Mouse (Mus musculus): ENCODE measurements around the gene Mroh3. TPM values are rescaled to one million over a fixed set of nuclear protein-coding genes. Genes with fewer than 3 reads are reported as not detected.

Mroh3 gene
- polyA plus RNA-seq, 1 experiment from 2014 or later = 0.28 TPM

GRCm38 (mm10) chr1:136170109-136170508 lies 42.5 kb downstream of the Mroh3 start:
- no peaks in the 10 kb centered on the region for H3K9me3 ChIP-seq (ENCODE audit: control insufficient read depth, low read length)
- no peaks in the 10 kb centered on the region for H3K27me3 ChIP-seq (replicated peaks; ENCODE audit: control insufficient read depth, insufficient read depth, low read length)
- no peak overlapping the region for H3K4me2 ChIP-seq (ENCODE audit: low read depth, low read length)
- peak; percentile 63 for ATAC-seq
- no peak overlapping the region for H3K4me3 ChIP-seq (ENCODE audit: low read length)
- 5% methylated on average over 5 of the region's 5 CpGs for WGBS
- no peak overlapping the region for H3K27ac ChIP-seq (ENCODE audit: low read length)
- H3K4me1 ChIP-seq (ENCODE audit: control insufficient read depth, insufficient read depth, low read length) = peaks cover 32% of the 10 kb centered on the region
- no peak overlapping the region for H3K9ac ChIP-seq (ENCODE audit: low read depth, low read length)
- 0 out of 2 replicates have a peak, but pooled peaks cover 3% of the 10 kb centered on the region for H3K36me3 ChIP-seq (ENCODE audit: control insufficient read depth, insufficient read depth, low read length)

GRCm38 (mm10) chr1:136167657-136168056 lies 45.0 kb downstream of the Mroh3 start:
- Histone ChIP-seq H3K27ac (ENCODE audit: low read length) (no peak overlapping the region), H3K9ac (ENCODE audit: low read depth, low read length) (no peak overlapping the region), H3K9me3 (ENCODE audit: control insufficient read depth, low read length) (no peaks in the 10 kb centered on the region), H3K27me3 (replicated peaks; ENCODE audit: control insufficient read depth, insufficient read depth, low read length) (no peaks in the 10 kb centered on the region), H3K36me3 (ENCODE audit: control insufficient read depth, insufficient read depth, low read length) (peaks cover 5% of the 10 kb centered on the region; the same call in 1 of the 2 replicates), H3K4me2 (ENCODE audit: low read depth, low read length) (no peak overlapping the region), H3K4me1 (ENCODE audit: control insufficient read depth, insufficient read depth, low read length) (peaks cover 7% of the 10 kb centered on the region), H3K4me3 (ENCODE audit: low read length) (no peak overlapping the region)
- WGBS = 69% methylated on average over 8 of the region's 8 CpGs
- no peak for ATAC-seq

- peaks cover 2% of the 10 kb centered on the region; the same call in 1 of the 2 replicates for H3K36me3 ChIP-seq (ENCODE audit: control insufficient read depth, insufficient read depth, low read length)
These were observed 47.2 kb downstream of the Mroh3 start for GRCm38 (mm10) chr1:136165436-136165835.

GRCm38 (mm10) chr1:136161333-136161921 lies 51.2 kb downstream of the Mroh3 start:
- Histone ChIP-seq H3K9me3 (ENCODE audit: control insufficient read depth, low read length) (no peaks in the 10 kb centered on the region), H3K4me3 (ENCODE audit: low read length) (no peak overlapping the region), H3K4me1 (ENCODE audit: control insufficient read depth, insufficient read depth, low read length) (no peaks in the 10 kb centered on the region), H3K27me3 (replicated peaks; ENCODE audit: control insufficient read depth, insufficient read depth, low read length) (no peaks in the 10 kb centered on the region), H3K27ac (ENCODE audit: low read length) (no peak overlapping the region), H3K9ac (ENCODE audit: low read depth, low read length) (no peak overlapping the region), H3K36me3 (ENCODE audit: control insufficient read depth, insufficient read depth, low read length) (peaks cover 4% of the 10 kb centered on the region; the same call in 1 of the 2 replicates), H3K4me2 (ENCODE audit: low read depth, low read length) (no peak overlapping the region)
- no peak for ATAC-seq
- WGBS = 86% methylated on average over 7 of the region's 7 CpGs

More at GRCm38 (mm10) chr1:136165436-136165835, 47.2 kb downstream of the Mroh3 start:
- Histone ChIP-seq H3K27me3 (replicated peaks; ENCODE audit: control insufficient read depth, insufficient read depth, low read length) (no peaks in the 10 kb centered on the region), H3K4me1 (ENCODE audit: control insufficient read depth, insufficient read depth, low read length) (no peaks in the 10 kb centered on the region), H3K9ac (ENCODE audit: low read depth, low read length) (no peak overlapping the region), H3K4me3 (ENCODE audit: low read length) (no peak overlapping the region), H3K4me2 (ENCODE audit: low read depth, low read length) (no peak overlapping the region), H3K9me3 (ENCODE audit: control insufficient read depth, low read length) (no peaks in the 10 kb centered on the region), H3K27ac (ENCODE audit: low read length) (no peak overlapping the region)
- ATAC-seq = no peak
- WGBS = 70% methylated on average over 2 of the region's 2 CpGs

- no peak overlapping the region for H3K9ac ChIP-seq (ENCODE audit: low read depth, low read length)
- ATAC-seq = no peak
- no peaks in the 10 kb centered on the region for H3K9me3 ChIP-seq (ENCODE audit: control insufficient read depth, low read length)
- no peak overlapping the region for H3K27ac ChIP-seq (ENCODE audit: low read length)
- no peak overlapping the region for H3K4me2 ChIP-seq (ENCODE audit: low read depth, low read length)
- H3K4me1 ChIP-seq (ENCODE audit: control insufficient read depth, insufficient read depth, low read length) = no peaks in the 10 kb centered on the region
- 81% methylated on average over 6 of the region's 6 CpGs for WGBS
- no peak overlapping the region for H3K4me3 ChIP-seq (ENCODE audit: low read length)
- H3K27me3 ChIP-seq (replicated peaks; ENCODE audit: control insufficient read depth, insufficient read depth, low read length) = no peaks in the 10 kb centered on the region
- H3K36me3 ChIP-seq (ENCODE audit: control insufficient read depth, insufficient read depth, low read length) = peaks cover 4% of the 10 kb centered on the region; the same call in 1 of the 2 replicates
These were observed 51.7 kb downstream of the Mroh3 start for GRCm38 (mm10) chr1:136160930-136161329.

GRCm38 (mm10) chr1:136160297-136160696 lies 52.3 kb downstream of the Mroh3 start:
- H3K4me2 ChIP-seq (ENCODE audit: low read depth, low read length) = no peak overlapping the region
- no peak for ATAC-seq
- WGBS = 89% methylated on average over 12 of the region's 12 CpGs

GRCm38 (mm10) chr1:136159830-136160229 lies 52.8 kb downstream of the Mroh3 start:
- H3K4me3 ChIP-seq (ENCODE audit: low read length) = no peak overlapping the region
- H3K4me1 ChIP-seq (ENCODE audit: control insufficient read depth, insufficient read depth, low read length) = no peaks in the 10 kb centered on the region
- 58% methylated on average over 10 of the region's 12 CpGs for WGBS
- no peak for ATAC-seq
- no peak overlapping the region for H3K4me2 ChIP-seq (ENCODE audit: low read depth, low read length)
- H3K27me3 ChIP-seq (replicated peaks; ENCODE audit: control insufficient read depth, insufficient read depth, low read length) = no peaks in the 10 kb centered on the region
- H3K36me3 ChIP-seq (ENCODE audit: control insufficient read depth, insufficient read depth, low read length) = peaks cover 9% of the 10 kb centered on the region
- no peaks in the 10 kb centered on the region for H3K9me3 ChIP-seq (ENCODE audit: control insufficient read depth, low read length)
- no peak overlapping the region for H3K9ac ChIP-seq (ENCODE audit: low read depth, low read length)
- H3K27ac ChIP-seq (ENCODE audit: low read length) = no peak overlapping the region

More at GRCm38 (mm10) chr1:136160297-136160696, 52.3 kb downstream of the Mroh3 start:
- H3K36me3 ChIP-seq (ENCODE audit: control insufficient read depth, insufficient read depth, low read length) = peaks cover 9% of the 10 kb centered on the region; the same call in 1 of the 2 replicates
- H3K27me3 ChIP-seq (replicated peaks; ENCODE audit: control insufficient read depth, insufficient read depth, low read length) = no peaks in the 10 kb centered on the region
- H3K9ac ChIP-seq (ENCODE audit: low read depth, low read length) = no peak overlapping the region
- no peaks in the 10 kb centered on the region for H3K9me3 ChIP-seq (ENCODE audit: control insufficient read depth, low read length)
- H3K4me1 ChIP-seq (ENCODE audit: control insufficient read depth, insufficient read depth, low read length) = no peaks in the 10 kb centered on the region
- no peak overlapping the region for H3K27ac ChIP-seq (ENCODE audit: low read length)
- H3K4me3 ChIP-seq (ENCODE audit: low read length) = no peak overlapping the region

GRCm38 (mm10) chr1:136156951-136157350 lies 55.7 kb downstream of the Mroh3 start:
- H3K9me3 ChIP-seq (ENCODE audit: control insufficient read depth, low read length) = no peaks in the 10 kb centered on the region
- no peak overlapping the region for H3K4me3 ChIP-seq (ENCODE audit: low read length)
- peak; percentile 61 for ATAC-seq
- H3K27me3 ChIP-seq (replicated peaks; ENCODE audit: control insufficient read depth, insufficient read depth, low read length) = no peaks in the 10 kb centered on the region
- no peak overlapping the region for H3K27ac ChIP-seq (ENCODE audit: low read length)
- H3K4me2 ChIP-seq (ENCODE audit: low read depth, low read length) = no peak overlapping the region
- no peaks in the 10 kb centered on the region; the same call in 1 of the 2 replicates for H3K4me1 ChIP-seq (ENCODE audit: control insufficient read depth, insufficient read depth, low read length)
- H3K9ac ChIP-seq (ENCODE audit: low read depth, low read length) = no peak overlapping the region
- H3K36me3 ChIP-seq (ENCODE audit: control insufficient read depth, insufficient read depth, low read length) = peaks cover 19% of the 10 kb centered on the region
- 90% methylated on average over 4 of the region's 4 CpGs for WGBS

GRCm38 (mm10) chr1:136156304-136156703 lies 56.3 kb downstream of the Mroh3 start:
- Histone ChIP-seq H3K9ac (ENCODE audit: low read depth, low read length) (no peak overlapping the region), H3K4me3 (ENCODE audit: low read length) (no peak overlapping the region), H3K9me3 (ENCODE audit: control insufficient read depth, low read length) (no peaks in the 10 kb centered on the region), H3K4me2 (ENCODE audit: low read depth, low read length) (no peak overlapping the region), H3K36me3 (ENCODE audit: control insufficient read depth, insufficient read depth, low read length) (peaks cover 20% of the 10 kb centered on the region), H3K27ac (ENCODE audit: low read length) (no peak overlapping the region), H3K27me3 (replicated peaks; ENCODE audit: control insufficient read depth, insufficient read depth, low read length) (no peaks in the 10 kb centered on the region), H3K4me1 (ENCODE audit: control insufficient read depth, insufficient read depth, low read length) (no peaks in the 10 kb centered on the region; the same call in 1 of the 2 replicates)
- WGBS = 91% methylated on average over 4 of the region's 4 CpGs
- no peak for ATAC-seq

Measured in intestine, embryonic 16.5 days (tissue).